Mouse (Mus musculus) ES-E14 (cell line): ENCODE results near the gene Pard6a.

ENCODE experiments used
- CHD2 ChIP-seq: IDR thresholded peaks from 2 replicates; pipeline ENCODE4 v1.6.1; 2014; ENCODE audit warnings: mild to moderate bottlenecking, low read depth, low read length, inconsistent platforms
- HCFC1 ChIP-seq: IDR thresholded peaks from 2 replicates; pipeline ENCODE4 v1.6.1; 2012; ENCODE audit warnings: low read length, inconsistent platforms, borderline replicate concordance; ENCODE audit not compliant: insufficient read depth
- ZC3H11A ChIP-seq: IDR thresholded peaks from 2 replicates; pipeline ENCODE4 v1.6.1; 2012; ENCODE audit warnings: low read depth, mild to moderate bottlenecking, inconsistent platforms, low read length, borderline replicate concordance
- ZNF384 ChIP-seq: IDR thresholded peaks from 2 replicates; pipeline ENCODE4 v1.6.1; 2012; ENCODE audit warnings: low read depth, low read length, inconsistent platforms

- TF ChIP-seq ZC3H11A = no peak
- TF ChIP-seq ZNF384 = no peak
- TF ChIP-seq CHD2 = no peak
- TF ChIP-seq HCFC1 = no peak
These were observed 11.5 kb upstream of the Pard6a start for GRCm38 (mm10) chr8:105689256-105689982.
